Mouse (Mus musculus) lung, adult 10 weeks (tissue): Measurements from ENCODE around the gene Cyp2c54. TPM values are rescaled to one million over a fixed set of nuclear protein-coding genes. Genes with fewer than 3 reads are reported as not detected.

Source experiments
- polyA plus RNA-seq: library from polyadenylated mRNA; stranded (reverse); fragments of 350-450 nt; fragmentation: Illumina TruSeq; extraction: RNeasy Lipid Tissue Mini Kit (QIAGEN cat#74804); gene quantifications from one replicate; pipeline ENCODE4 v1.2.3, GENCODE M21; 2014; ENCODE audit warnings: low read depth, low replicate concordance; ENCODE audit not compliant: insufficient read depth

Cyp2c54 gene
- polyA plus RNA-seq = not detected

DNA sequence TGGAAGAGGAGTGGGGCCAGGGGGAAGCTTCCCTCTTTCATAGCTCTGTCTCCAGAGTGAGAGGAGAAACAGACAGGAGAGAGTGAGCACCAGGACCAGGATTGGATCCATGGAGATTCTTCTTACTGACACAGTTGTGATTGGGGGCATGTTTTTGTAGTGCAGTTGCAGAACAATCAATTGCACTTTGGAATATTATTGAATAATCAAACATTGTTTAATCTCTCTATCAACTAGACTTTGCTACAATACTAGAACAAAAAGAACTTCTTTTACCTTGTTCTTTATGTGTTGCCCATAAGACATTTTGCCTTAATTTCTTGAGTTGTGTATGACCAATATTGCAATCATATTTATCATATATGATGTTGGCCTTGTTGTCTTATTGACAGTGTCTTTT, at the start of gene Cyp2c54:
Gene Cyp2c54, minus strand, starts transcription at position 127 of the 400 bp plus-strand sequence.

DNA sequence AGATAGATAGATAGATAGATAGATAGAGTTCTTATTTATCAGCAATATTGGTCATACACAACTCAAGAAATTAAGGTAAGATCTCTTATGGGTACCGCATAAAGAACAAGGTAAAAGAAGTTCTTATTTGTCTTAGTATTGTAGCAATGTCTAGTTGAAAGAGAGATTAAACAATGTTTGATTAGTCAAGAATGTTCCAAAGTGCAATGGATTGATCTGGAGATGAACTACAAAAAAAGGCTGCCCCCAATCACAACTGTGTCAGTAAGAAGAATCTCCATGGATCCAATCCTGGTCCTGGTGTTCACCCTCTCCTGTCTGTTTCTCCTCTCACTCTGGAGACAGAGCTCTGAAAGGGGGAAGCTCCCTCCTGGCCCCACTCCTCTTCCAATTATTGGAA, 15.8 kb upstream of the Cyp2c54 start, which contains the start of gene Cyp2c50:
Gene Cyp2c50, plus strand, starts transcription at position 268 of the 400 bp plus-strand sequence.

DNA sequence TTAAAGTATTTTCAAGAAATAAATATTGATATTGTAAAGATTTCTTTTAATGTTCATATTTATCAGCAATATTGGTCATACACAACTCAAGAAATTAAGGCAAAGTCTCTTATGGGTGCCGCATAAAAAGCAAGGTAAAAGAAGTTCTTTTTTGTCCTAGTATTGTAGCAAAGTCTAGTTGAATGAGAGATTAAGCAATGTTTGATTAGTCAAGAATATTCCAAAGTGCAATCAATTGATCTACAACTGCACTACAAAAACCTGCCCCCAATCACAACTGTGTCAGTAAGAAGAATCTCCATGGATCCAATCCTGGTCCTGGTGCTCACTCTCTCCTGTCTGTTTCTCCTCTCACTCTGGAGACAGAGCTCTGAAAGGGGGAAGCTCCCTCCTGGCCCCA, 81.5 kb downstream of the Cyp2c54 start, which contains the start of gene Cyp2c37:
Gene Cyp2c37, plus strand, starts transcription at position 285 of the 400 bp plus-strand sequence.

Other genes with a start within 250 kb of the Cyp2c54 start
- not detected for gene Cyp2c69, start 187.0 kb downstream of the Cyp2c54 start, polyA plus RNA-seq
- gene Cyp2c37, start 81.4 kb downstream of the Cyp2c54 start, polyA plus RNA-seq = not detected
- not detected for gene Cyp2c50, start 15.9 kb upstream of the Cyp2c54 start, polyA plus RNA-seq
- not detected for gene Cyp2c70, start 113.5 kb upstream of the Cyp2c54 start, polyA plus RNA-seq
- gene Pdlim1, start 198.0 kb upstream of the Cyp2c54 start, polyA plus RNA-seq = 131 TPM